Mouse (Mus musculus): ENCODE results near the gene Cxcr1. TPM values are rescaled to one million over a fixed set of nuclear protein-coding genes. Genes with fewer than 3 reads are reported as not detected.

Cxcr1 gene
- polyA plus RNA-seq (2016; fragmentation: Nextera tagmentation; extraction: Ambion mirVana) = not detected in 2 replicates

DNA sequence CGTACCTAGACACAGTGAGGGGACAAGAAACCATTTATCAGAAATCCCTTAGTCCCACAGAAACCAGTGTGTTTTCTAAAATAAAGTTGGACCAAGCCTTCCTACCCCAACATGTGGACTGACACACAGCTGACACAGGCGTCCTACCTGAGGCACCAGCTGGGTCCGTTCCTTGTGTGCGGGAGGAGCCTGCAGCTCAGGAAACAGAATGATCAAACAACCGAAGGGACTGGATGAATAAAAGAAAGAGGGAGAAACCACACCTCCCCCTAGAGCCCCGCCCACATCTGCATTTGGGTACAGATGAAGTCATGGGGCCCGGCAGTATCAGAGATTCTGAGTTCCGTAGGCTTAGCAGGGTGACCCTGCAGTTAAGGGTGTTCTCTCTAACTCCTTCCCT, at the start of gene Cxcr1:
Gene Cxcr1 (minus strand): TSS at position 187 of the 400 bp plus-strand sequence.
- Histone ChIP-seq H3K9me3 (replicated peaks) (no peaks in the 10 kb centered on the region), H3K36me3 (no peaks in the 10 kb centered on the region), H3K27ac (ENCODE audit: poor library complexity, severe bottlenecking) (no peak within 1 kb of the TSS), H3K4me2 (no peak within 1 kb of the TSS), H3K4me1 (replicated peaks) (0 out of 2 replicates have a peak, but pooled peaks cover 7% of the 10 kb centered on the region), H3K4me3 (no peak within 1 kb of the TSS), H3K9ac (no peak within 1 kb of the TSS), H3K27me3 (replicated peaks) (no peaks in the 10 kb centered on the region)
- ATAC-seq (ENCODE audit: insufficient number of reproducible peaks, low FRiP score) = no peak
- WGBS = 78% methylated on average over 8 of the region's 8 CpGs

DNA sequence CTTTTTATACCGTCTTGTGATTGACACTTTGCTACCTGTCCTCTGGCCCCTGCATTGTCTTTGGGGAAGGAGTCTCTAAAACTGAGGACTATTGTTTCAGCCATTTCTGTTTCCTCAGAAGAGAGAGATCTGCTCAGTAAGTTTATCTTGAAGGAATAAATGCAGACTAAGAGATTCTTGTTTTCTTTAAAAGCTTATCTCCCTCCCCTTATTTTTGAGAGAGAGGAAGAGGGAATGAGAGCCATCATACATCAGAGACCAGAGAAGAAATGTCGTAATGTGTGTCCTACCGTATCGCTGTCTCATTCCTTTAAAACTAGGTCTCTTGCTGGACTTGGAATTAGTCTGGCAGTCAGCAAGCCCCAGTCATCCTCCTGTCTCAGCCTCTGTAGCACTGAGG, 46.4 kb upstream of the Cxcr1 start:
- ATAC-seq (ENCODE audit: insufficient number of reproducible peaks, low FRiP score) = no peak
- Histone ChIP-seq H3K4me1 (replicated peaks) (peaks cover 72% of the 10 kb centered on the region), H3K9ac (peak overlapping the region; percentile 64; the same call in 1 of the 2 replicates), H3K4me3 (0 out of 2 replicates have a peak overlapping the region, but pooled peaks have one; percentile 15), H3K27me3 (replicated peaks) (no peaks in the 10 kb centered on the region), H3K4me2 (peak overlapping the region; percentile 50), H3K27ac (ENCODE audit: poor library complexity, severe bottlenecking) (peak overlapping the region; percentile 93), H3K36me3 (peaks cover under 1% of the 10 kb centered on the region; the same call in 1 of the 2 replicates), H3K9me3 (replicated peaks) (no peaks in the 10 kb centered on the region)
- WGBS = 41% methylated on average over 4 of the region's 4 CpGs

DNA sequence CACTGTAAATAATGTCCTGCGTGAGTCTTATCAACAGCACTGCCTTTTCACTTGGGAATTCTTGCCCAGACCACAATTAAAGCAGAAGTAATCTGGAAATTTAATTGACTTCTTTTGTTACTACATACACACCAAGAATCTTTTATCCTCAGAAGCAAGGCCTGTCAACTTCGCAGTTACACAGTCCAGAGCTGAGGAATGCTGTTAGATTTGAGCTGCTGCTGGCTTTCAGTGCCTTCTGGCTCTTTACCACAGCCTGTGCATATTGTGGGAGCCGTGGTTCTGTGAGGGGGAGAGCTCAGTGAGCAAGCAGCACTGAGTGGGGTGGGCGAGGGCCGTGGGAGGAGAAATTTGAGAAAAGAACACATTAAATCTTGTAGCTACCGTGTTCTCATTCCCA, 45.9 kb upstream of the Cxcr1 start:
- H3K4me2 ChIP-seq = peak overlapping the region; percentile 50
- no peaks in the 10 kb centered on the region for H3K36me3 ChIP-seq
- no peaks in the 10 kb centered on the region for H3K27me3 ChIP-seq (replicated peaks)
- WGBS = 19% methylated on average over 6 of the region's 6 CpGs
- 0 out of 2 replicates have a peak overlapping the region, but pooled peaks have one; percentile 15 for H3K4me3 ChIP-seq
- peak overlapping the region; percentile 93 for H3K27ac ChIP-seq (ENCODE audit: poor library complexity, severe bottlenecking)
- no peaks in the 10 kb centered on the region for H3K9me3 ChIP-seq (replicated peaks)
- H3K9ac ChIP-seq = peak overlapping the region; percentile 64
- ATAC-seq (ENCODE audit: insufficient number of reproducible peaks, low FRiP score) = no peak
- H3K4me1 ChIP-seq (replicated peaks) = peaks cover 69% of the 10 kb centered on the region

DNA sequence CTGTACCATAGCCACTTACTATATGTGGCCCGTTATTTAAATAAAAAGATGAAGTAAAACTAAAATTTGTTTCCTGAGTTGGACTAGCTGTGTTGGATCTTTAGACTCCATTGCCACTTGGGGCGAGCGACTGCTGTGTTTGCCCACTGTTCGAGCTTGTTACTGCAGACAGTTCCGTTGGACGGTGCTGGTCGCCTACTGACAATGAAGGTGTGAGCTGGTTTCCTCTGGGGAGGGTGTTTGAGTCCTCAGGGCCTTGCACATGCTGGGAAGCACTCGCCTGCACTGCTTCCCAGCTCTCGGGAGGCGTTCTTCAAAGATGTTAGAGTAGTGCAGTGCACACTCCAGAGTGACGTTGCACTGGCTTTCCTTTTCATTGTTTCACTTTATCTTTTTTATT, 45.2 kb upstream of the Cxcr1 start:
- ATAC-seq (ENCODE audit: insufficient number of reproducible peaks, low FRiP score) = no peak
- Histone ChIP-seq H3K27me3 (replicated peaks) (no peaks in the 10 kb centered on the region), H3K9ac (peak overlapping the region; percentile 59), H3K9me3 (replicated peaks) (no peaks in the 10 kb centered on the region), H3K36me3 (no peaks in the 10 kb centered on the region), H3K27ac (ENCODE audit: poor library complexity, severe bottlenecking) (peak overlapping the region; percentile 93), H3K4me2 (peak overlapping the region; percentile 91), H3K4me3 (peak overlapping the region; percentile 95), H3K4me1 (replicated peaks) (peaks cover 62% of the 10 kb centered on the region)
- 19% methylated on average over 11 of the region's 11 CpGs for WGBS

DNA sequence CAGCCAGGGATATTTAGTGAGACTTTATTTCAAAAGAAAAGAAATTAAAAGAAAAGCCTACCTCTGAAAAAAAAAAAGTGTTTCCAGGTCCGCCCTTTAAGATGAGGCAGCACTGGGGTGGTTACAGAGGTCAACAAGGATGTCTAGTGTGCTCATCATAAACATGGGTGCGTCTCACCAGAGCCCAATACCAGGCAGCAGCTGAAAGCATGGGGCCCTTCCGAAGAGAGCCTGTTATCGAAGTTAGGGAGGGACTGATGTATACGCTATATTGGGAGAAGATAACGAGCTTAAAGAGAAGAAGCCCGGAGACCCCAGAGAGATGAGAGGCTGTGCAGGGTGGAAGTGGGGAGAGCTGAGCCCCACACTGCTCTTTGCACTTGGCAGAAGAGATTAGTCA, 44.7 kb upstream of the Cxcr1 start:
- peak overlapping the region; percentile 95 for H3K4me3 ChIP-seq
- H3K9ac ChIP-seq = peak overlapping the region; percentile 59
- WGBS = 7% methylated on average over 7 of the region's 7 CpGs
- H3K4me1 ChIP-seq (replicated peaks) = peaks cover 58% of the 10 kb centered on the region
- H3K27ac ChIP-seq (ENCODE audit: poor library complexity, severe bottlenecking) = peak overlapping the region; percentile 93
- no peaks in the 10 kb centered on the region for H3K9me3 ChIP-seq (replicated peaks)
- H3K36me3 ChIP-seq = no peaks in the 10 kb centered on the region
- peak overlapping the region; percentile 91 for H3K4me2 ChIP-seq
- ATAC-seq (ENCODE audit: insufficient number of reproducible peaks, low FRiP score) = no peak
- H3K27me3 ChIP-seq (replicated peaks) = no peaks in the 10 kb centered on the region

DNA sequence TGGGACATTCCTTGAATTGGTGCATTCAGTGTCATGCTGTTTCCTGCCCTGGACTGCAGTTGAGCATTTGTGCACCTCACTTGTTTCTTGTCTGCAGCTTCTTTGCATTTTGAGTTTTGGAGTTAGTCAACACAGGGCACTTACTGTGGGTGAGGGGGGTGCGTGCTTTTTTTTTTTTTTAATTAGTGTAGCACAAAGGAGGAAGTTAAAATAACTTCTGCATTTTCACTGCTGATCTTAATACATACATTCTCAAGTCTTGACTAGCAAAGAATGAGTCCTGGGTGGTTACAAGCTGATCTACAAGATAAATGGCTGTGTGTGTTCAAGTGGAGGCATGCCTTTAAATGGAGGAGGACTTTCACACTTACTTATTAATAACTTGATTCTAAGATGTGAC, 43.7 kb upstream of the Cxcr1 start:
- Histone ChIP-seq H3K9me3 (replicated peaks) (no peaks in the 10 kb centered on the region), H3K4me2 (peak overlapping the region; percentile 91), H3K36me3 (no peaks in the 10 kb centered on the region), H3K4me3 (peak overlapping the region; percentile 95), H3K27ac (ENCODE audit: poor library complexity, severe bottlenecking) (peak overlapping the region; percentile 97), H3K9ac (peak overlapping the region; percentile 99), H3K4me1 (replicated peaks) (peaks cover 47% of the 10 kb centered on the region), H3K27me3 (replicated peaks) (no peaks in the 10 kb centered on the region)
- WGBS = 58% methylated on average over 1 of the region's 1 CpGs
- ATAC-seq (ENCODE audit: insufficient number of reproducible peaks, low FRiP score) = no peak

DNA sequence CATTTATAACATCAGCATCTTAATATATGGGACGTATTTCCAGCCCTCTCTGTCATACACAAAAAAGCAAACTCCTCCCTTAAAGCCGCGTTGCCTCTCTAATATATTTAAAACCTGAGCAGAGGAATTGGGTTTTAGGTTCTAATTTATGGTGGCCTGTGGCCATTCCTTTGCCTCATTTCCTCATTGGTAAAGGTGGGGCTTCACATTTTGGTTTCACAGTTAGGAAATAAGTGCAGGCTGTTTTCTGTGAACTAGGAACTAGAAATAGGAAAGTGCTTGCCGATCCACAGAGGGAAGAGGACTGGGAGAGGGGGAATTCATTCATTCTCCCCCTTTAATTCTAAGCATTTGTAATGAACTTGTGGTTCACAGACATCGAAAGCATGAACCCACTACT, 43.2 kb upstream of the Cxcr1 start:
- no peaks in the 10 kb centered on the region for H3K9me3 ChIP-seq (replicated peaks)
- peak overlapping the region; percentile 91 for H3K4me2 ChIP-seq
- H3K4me3 ChIP-seq = peak overlapping the region; percentile 95
- 28% methylated on average over 5 of the region's 5 CpGs for WGBS
- H3K4me1 ChIP-seq (replicated peaks) = peaks cover 43% of the 10 kb centered on the region
- H3K27me3 ChIP-seq (replicated peaks) = no peaks in the 10 kb centered on the region
- peak overlapping the region; percentile 99 for H3K9ac ChIP-seq
- peak overlapping the region; percentile 97 for H3K27ac ChIP-seq (ENCODE audit: poor library complexity, severe bottlenecking)
- H3K36me3 ChIP-seq = no peaks in the 10 kb centered on the region
- no peak for ATAC-seq (ENCODE audit: insufficient number of reproducible peaks, low FRiP score)

DNA sequence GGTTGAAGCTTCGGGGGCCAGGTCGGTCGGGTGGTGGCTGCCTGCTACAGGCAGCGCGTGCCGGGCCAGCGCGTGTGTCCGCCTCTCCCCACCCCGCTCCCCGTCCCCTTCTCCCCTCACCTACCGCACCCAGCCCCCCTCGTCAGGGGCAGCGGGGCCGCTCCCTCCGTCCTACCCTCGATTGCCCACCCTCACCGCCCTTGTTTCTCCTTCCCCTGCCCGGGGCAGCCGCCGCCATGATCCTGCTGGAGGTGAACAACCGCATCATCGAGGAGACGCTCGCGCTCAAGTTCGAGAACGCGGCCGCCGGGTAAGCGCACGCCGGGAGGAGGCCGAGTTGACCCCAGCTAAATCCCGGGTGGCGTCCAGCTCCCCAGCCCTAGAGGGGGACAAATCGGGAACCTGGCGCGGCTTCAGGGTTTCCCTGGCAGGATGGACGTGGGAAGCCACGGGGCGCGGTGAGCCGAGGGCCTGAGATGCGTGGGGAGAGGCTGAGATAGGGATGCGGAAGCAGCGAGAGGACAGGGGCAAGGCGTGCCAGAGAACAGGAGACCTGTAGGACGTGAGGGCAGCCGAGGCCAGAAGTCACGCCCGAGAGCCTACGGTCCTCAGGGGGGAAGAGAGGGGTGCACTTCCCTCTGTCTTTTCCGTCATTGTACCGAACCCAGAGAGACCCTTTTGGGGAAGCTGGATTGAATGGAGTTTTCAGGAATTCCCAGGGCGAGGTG, 42.3 kb upstream of the Cxcr1 start:
- peaks cover 36% of the 10 kb centered on the region for H3K4me1 ChIP-seq (replicated peaks)

DNA sequence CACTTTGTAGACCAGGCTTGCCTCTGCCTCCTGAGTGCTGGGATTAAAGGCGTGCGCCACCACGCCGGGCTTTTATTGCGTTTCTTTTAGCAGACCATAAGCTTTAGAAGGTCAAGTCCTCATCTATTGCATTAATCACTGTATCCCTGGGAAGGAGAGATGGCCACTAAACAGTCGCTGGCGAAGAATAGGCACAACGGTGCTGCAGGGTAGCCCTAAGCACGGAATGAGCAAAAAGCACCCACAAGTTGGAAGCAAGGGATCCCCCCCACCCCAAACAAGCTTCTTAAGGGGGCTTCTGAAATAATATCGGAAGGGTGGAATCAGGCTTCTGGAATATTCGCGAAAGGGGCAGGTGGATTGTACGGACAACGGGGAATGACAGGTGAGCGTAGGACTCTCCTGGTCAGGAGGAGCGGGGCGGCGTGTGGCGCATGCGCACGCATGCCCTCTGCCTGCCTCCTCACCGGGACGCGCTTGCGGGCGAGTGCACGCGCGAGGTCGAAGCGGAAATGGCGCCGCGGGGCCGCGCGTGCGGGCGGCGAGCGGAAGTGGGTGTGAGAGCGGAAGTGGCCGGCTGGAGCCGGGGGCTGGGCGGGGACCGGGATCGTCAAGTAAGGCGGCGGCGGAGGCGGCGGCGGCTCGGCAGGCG, 41.6 kb upstream of the Cxcr1 start, which contains the start of gene Arpc2:
Gene Arpc2 (plus strand): TSS at position 147 of the 652 bp plus-strand sequence.
- Histone ChIP-seq H3K9ac (peak within 1 kb of the TSS; percentile 99), H3K4me1 (replicated peaks) (peaks cover 32% of the 10 kb centered on the region), H3K27ac (ENCODE audit: poor library complexity, severe bottlenecking) (peak within 1 kb of the TSS; percentile 97), H3K36me3 (no peaks in the 10 kb centered on the region), H3K27me3 (replicated peaks) (no peaks in the 10 kb centered on the region), H3K9me3 (replicated peaks) (no peaks in the 10 kb centered on the region), H3K4me2 (peak within 1 kb of the TSS; percentile 91), H3K4me3 (peak within 1 kb of the TSS; percentile 95)
- peak; percentile 93 for ATAC-seq (ENCODE audit: insufficient number of reproducible peaks, low FRiP score)
- 2% methylated on average over 44 of the region's 55 CpGs for WGBS

More for the DNA sequence above, 42.3 kb upstream of the Cxcr1 start:
- Histone ChIP-seq H3K36me3 (no peaks in the 10 kb centered on the region), H3K9me3 (replicated peaks) (no peaks in the 10 kb centered on the region), H3K27ac (ENCODE audit: poor library complexity, severe bottlenecking) (peak overlapping the region; percentile 97), H3K4me3 (peak overlapping the region; percentile 95), H3K4me2 (peak overlapping the region; percentile 91), H3K9ac (peak overlapping the region; percentile 99), H3K27me3 (replicated peaks) (no peaks in the 10 kb centered on the region)
- ATAC-seq (ENCODE audit: insufficient number of reproducible peaks, low FRiP score) = peak; percentile 54
- under 1% methylated on average over 46 of the region's 57 CpGs for WGBS

DNA sequence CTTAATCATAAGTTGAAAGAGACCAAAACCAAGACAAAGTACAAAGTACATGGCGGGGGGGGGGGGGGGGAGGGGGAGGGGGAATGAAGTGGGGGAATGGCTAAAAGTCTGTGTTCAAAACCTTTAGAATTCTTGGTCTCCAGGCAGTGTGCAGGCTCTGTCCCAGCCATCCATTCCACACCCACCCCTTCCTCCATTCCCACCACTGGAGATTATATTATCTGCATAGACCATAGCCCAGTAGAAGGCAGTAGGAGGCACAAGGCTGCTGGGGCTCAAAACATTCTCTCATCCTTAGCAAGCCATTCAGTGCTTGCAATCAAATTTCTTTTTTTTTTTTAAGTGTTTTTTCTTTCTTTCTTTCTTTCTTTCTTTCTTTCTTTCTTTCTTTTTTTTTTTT, 36.6 kb upstream of the Cxcr1 start:
- no peak overlapping the region for H3K27ac ChIP-seq (ENCODE audit: poor library complexity, severe bottlenecking)
- no peak for ATAC-seq (ENCODE audit: insufficient number of reproducible peaks, low FRiP score)
- H3K4me1 ChIP-seq (replicated peaks) = peaks cover 7% of the 10 kb centered on the region; the same call in 1 of the 2 replicates
- no peak overlapping the region for H3K4me2 ChIP-seq
- WGBS = no CpG with 5 or more reads among the region's 1 CpGs
- H3K9me3 ChIP-seq (replicated peaks) = no peaks in the 10 kb centered on the region
- no peaks in the 10 kb centered on the region for H3K27me3 ChIP-seq (replicated peaks)
- H3K9ac ChIP-seq = no peak overlapping the region
- H3K4me3 ChIP-seq = no peak overlapping the region
- H3K36me3 ChIP-seq = no peaks in the 10 kb centered on the region

DNA sequence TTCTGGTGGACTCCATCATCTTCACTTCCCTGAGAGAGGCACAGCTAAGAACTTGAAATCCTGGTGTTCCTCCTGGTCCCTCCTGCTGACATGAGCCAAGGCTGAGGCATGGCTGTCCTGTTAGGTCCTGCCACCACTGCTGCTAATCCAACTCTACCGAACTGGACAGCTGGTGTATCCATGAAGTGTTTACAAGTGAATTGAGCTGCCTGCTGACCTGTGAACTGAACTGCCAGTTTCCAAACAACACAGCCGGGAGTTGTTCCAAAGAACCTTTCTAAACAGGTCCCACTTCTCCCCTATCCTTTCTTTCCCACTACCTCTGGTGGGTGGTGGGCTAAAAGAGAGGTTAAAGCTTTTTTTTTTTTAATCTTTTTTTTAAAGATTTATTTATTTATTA, 35.5 kb upstream of the Cxcr1 start:
- ATAC-seq (ENCODE audit: insufficient number of reproducible peaks, low FRiP score) = no peak
- no peak overlapping the region for H3K4me2 ChIP-seq
- 77% methylated on average over 2 of the region's 2 CpGs for WGBS
- H3K36me3 ChIP-seq = no peaks in the 10 kb centered on the region
- no peaks in the 10 kb centered on the region for H3K27me3 ChIP-seq (replicated peaks)
- H3K9ac ChIP-seq = no peak overlapping the region
- H3K4me1 ChIP-seq (replicated peaks) = peaks cover 7% of the 10 kb centered on the region; the same call in 1 of the 2 replicates
- H3K9me3 ChIP-seq (replicated peaks) = no peaks in the 10 kb centered on the region
- H3K4me3 ChIP-seq = no peak overlapping the region
- H3K27ac ChIP-seq (ENCODE audit: poor library complexity, severe bottlenecking) = no peak overlapping the region

Data from heart, embryonic 12.5 days (tissue).